Mouse (Mus musculus): Measurements from ENCODE around the gene Nrxn2. TPM values are rescaled to one million over a fixed set of nuclear protein-coding genes. Genes with fewer than 3 reads are reported as not detected.
A peak's percentile ranks its signal among the peaks of the same experiment; 100 is the strongest.

Nrxn2 gene
- polyA plus RNA-seq, 1 experiment from 2014 or later, result 2.5 TPM

- H3K36me3 ChIP-seq (ENCODE audit: control insufficient read depth, insufficient read depth, low read length), result no peaks in the 10 kb centered on the region
- peak overlapping the region; percentile 82 for H3K4me2 ChIP-seq (replicated peaks; ENCODE audit: low read depth, low read length)
- peaks cover 5% of the 10 kb centered on the region; the same call in 1 of the 2 replicates for H3K27me3 ChIP-seq (ENCODE audit: control insufficient read depth, insufficient read depth, low read length)
- 10% methylated on average over 13 of the region's 13 CpGs for WGBS
- H3K4me1 ChIP-seq (ENCODE audit: control insufficient read depth, insufficient read depth, low read length), result peaks cover 14% of the 10 kb centered on the region; the same call in 1 of the 2 replicates
- H3K4me3 ChIP-seq (ENCODE audit: low read depth, low read length), result peak overlapping the region; percentile 42
- H3K9me3 ChIP-seq (ENCODE audit: control insufficient read depth, low read depth, low read length), result no peaks in the 10 kb centered on the region
- H3K9ac ChIP-seq (replicated peaks; ENCODE audit: low read depth, low read length), result no peak overlapping the region
- no peak overlapping the region for H3K27ac ChIP-seq (ENCODE audit: low read length)
- ATAC-seq (ENCODE audit: insufficient number of reproducible peaks, insufficient read depth, low FRiP score, low read depth), result no peak
These were observed 114.1 kb downstream of the Nrxn2 start for GRCm38 (mm10) chr19:6532656-6533055.

- H3K4me3 ChIP-seq (ENCODE audit: low read depth, low read length), result no peak overlapping the region
- no peak for ATAC-seq (ENCODE audit: insufficient number of reproducible peaks, insufficient read depth, low FRiP score, low read depth)
These were observed 115.0 kb downstream of the Nrxn2 start for GRCm38 (mm10) chr19:6533290-6534117.

DNA sequence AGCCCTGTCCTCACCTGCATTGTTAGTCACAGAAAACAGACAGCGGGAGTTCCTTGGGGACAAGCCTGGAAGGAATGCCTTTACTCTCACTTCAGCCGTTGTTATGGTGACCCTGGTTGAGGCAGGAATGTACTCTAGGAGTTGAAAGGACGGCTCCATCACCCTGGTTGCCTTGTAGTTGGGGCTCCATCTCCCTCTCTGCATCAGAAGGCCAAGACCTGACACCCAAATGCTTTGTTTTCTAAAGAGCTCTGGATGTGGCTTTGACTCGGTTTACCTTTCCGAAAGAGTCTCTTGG is 115.5 kb downstream of the Nrxn2 start:
- WGBS, result 56% methylated on average over 5 of the region's 5 CpGs
- Histone ChIP-seq H3K27me3 (ENCODE audit: control insufficient read depth, insufficient read depth, low read length) (peaks cover 5% of the 10 kb centered on the region; the same call in 1 of the 2 replicates), H3K4me1 (ENCODE audit: control insufficient read depth, insufficient read depth, low read length) (peaks cover 14% of the 10 kb centered on the region; the same call in 1 of the 2 replicates), H3K9me3 (ENCODE audit: control insufficient read depth, low read depth, low read length) (no peaks in the 10 kb centered on the region), H3K4me3 (ENCODE audit: low read depth, low read length) (no peak overlapping the region), H3K9ac (replicated peaks; ENCODE audit: low read depth, low read length) (no peak overlapping the region), H3K4me2 (replicated peaks; ENCODE audit: low read depth, low read length) (no peak overlapping the region), H3K36me3 (ENCODE audit: control insufficient read depth, insufficient read depth, low read length) (no peaks in the 10 kb centered on the region), H3K27ac (ENCODE audit: low read length) (peak overlapping the region; percentile 58; the same call in 1 of the 2 replicates)
- ATAC-seq (ENCODE audit: insufficient number of reproducible peaks, insufficient read depth, low FRiP score, low read depth), result no peak

More at GRCm38 (mm10) chr19:6533290-6534117, 115.0 kb downstream of the Nrxn2 start:
- Histone ChIP-seq H3K27ac (ENCODE audit: low read length) (peak overlapping the region; percentile 58; the same call in 1 of the 2 replicates), H3K4me1 (ENCODE audit: control insufficient read depth, insufficient read depth, low read length) (peaks cover 14% of the 10 kb centered on the region; the same call in 1 of the 2 replicates), H3K27me3 (ENCODE audit: control insufficient read depth, insufficient read depth, low read length) (peaks cover 5% of the 10 kb centered on the region; the same call in 1 of the 2 replicates), H3K9me3 (ENCODE audit: control insufficient read depth, low read depth, low read length) (no peaks in the 10 kb centered on the region), H3K36me3 (ENCODE audit: control insufficient read depth, insufficient read depth, low read length) (no peaks in the 10 kb centered on the region), H3K9ac (replicated peaks; ENCODE audit: low read depth, low read length) (no peak overlapping the region), H3K4me2 (replicated peaks; ENCODE audit: low read depth, low read length) (no peak overlapping the region)
- WGBS, result 69% methylated on average over 11 of the region's 11 CpGs

DNA sequence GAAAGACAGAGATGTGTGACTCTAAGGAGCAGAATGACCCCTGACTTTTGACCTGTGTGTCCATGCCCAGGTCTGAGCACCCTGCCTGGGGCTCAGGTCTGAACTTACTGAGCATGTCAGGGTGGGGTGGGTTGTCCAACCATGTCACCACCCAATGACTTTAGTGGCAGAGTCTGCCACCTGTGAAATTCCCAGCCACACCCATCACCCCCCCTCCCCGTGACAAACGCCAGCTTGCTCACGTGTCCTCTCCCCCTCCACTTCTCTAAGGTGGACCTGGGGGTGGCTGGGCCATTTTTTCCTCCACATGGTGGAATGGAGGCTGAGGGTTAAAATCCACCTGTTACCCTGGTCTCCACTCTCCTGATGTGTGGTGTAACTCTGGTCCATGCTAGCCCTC is 117.7 kb downstream of the Nrxn2 start:
- Histone ChIP-seq H3K27ac (ENCODE audit: low read length) (no peak overlapping the region), H3K4me1 (ENCODE audit: control insufficient read depth, insufficient read depth, low read length) (peaks cover 11% of the 10 kb centered on the region; the same call in 1 of the 2 replicates), H3K4me2 (replicated peaks; ENCODE audit: low read depth, low read length) (no peak overlapping the region), H3K9ac (replicated peaks; ENCODE audit: low read depth, low read length) (no peak overlapping the region), H3K9me3 (ENCODE audit: control insufficient read depth, low read depth, low read length) (no peaks in the 10 kb centered on the region), H3K36me3 (ENCODE audit: control insufficient read depth, insufficient read depth, low read length) (no peaks in the 10 kb centered on the region), H3K27me3 (ENCODE audit: control insufficient read depth, insufficient read depth, low read length) (peaks cover 5% of the 10 kb centered on the region; the same call in 1 of the 2 replicates), H3K4me3 (ENCODE audit: low read depth, low read length) (no peak overlapping the region)
- 60% methylated on average over 3 of the region's 3 CpGs for WGBS
- ATAC-seq (ENCODE audit: insufficient number of reproducible peaks, insufficient read depth, low FRiP score, low read depth), result no peak

- ATAC-seq (ENCODE audit: insufficient number of reproducible peaks, insufficient read depth, low FRiP score, low read depth), result no peak
- no peak overlapping the region for H3K4me3 ChIP-seq (ENCODE audit: low read depth, low read length)
- H3K4me1 ChIP-seq (ENCODE audit: control insufficient read depth, insufficient read depth, low read length), result peaks cover 8% of the 10 kb centered on the region; the same call in 1 of the 2 replicates
- peaks cover 3% of the 10 kb centered on the region; the same call in 1 of the 2 replicates for H3K27me3 ChIP-seq (ENCODE audit: control insufficient read depth, insufficient read depth, low read length)
- no peaks in the 10 kb centered on the region for H3K9me3 ChIP-seq (ENCODE audit: control insufficient read depth, low read depth, low read length)
- 64% methylated on average over 6 of the region's 6 CpGs for WGBS
- no peak overlapping the region for H3K27ac ChIP-seq (ENCODE audit: low read length)
- no peak overlapping the region for H3K9ac ChIP-seq (replicated peaks; ENCODE audit: low read depth, low read length)
- H3K36me3 ChIP-seq (ENCODE audit: control insufficient read depth, insufficient read depth, low read length), result no peaks in the 10 kb centered on the region
- no peak overlapping the region for H3K4me2 ChIP-seq (replicated peaks; ENCODE audit: low read depth, low read length)
These were observed 118.2 kb downstream of the Nrxn2 start for GRCm38 (mm10) chr19:6536696-6537095.

- Histone ChIP-seq H3K4me1 (ENCODE audit: control insufficient read depth, insufficient read depth, low read length) (0 out of 2 replicates have a peak, but pooled peaks cover under 1% of the 10 kb centered on the region), H3K36me3 (ENCODE audit: control insufficient read depth, insufficient read depth, low read length) (no peaks in the 10 kb centered on the region), H3K4me2 (replicated peaks; ENCODE audit: low read depth, low read length) (no peak overlapping the region), H3K4me3 (ENCODE audit: low read depth, low read length) (no peak overlapping the region), H3K9me3 (ENCODE audit: control insufficient read depth, low read depth, low read length) (no peaks in the 10 kb centered on the region), H3K27ac (ENCODE audit: low read length) (no peak overlapping the region), H3K9ac (replicated peaks; ENCODE audit: low read depth, low read length) (no peak overlapping the region), H3K27me3 (ENCODE audit: control insufficient read depth, insufficient read depth, low read length) (no peaks in the 10 kb centered on the region)
- ATAC-seq (ENCODE audit: insufficient number of reproducible peaks, insufficient read depth, low FRiP score, low read depth), result no peak
- 70% methylated on average over 8 of the region's 8 CpGs for WGBS
These were observed 119.0 kb downstream of the Nrxn2 start for GRCm38 (mm10) chr19:6537526-6537925.

DNA sequence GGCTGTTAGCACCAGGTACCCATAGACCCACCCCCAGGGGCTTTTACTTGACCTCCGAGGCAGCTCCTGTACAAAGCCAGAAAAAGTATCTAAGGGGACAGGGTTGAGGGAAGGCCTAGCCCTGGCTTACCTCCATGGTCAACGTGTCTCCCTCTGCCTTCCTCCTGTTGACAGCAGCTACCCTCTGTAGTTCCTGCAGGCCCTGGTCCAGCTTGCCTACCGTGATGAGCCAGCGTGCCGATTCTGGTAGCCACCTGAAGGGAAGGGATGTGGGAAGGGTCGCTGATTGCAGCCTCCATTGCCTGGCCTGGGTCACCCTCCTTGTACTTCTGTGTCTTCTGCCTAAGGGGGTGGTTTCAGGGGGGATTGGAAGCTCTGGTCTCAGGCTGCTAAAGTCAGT is 120.0 kb downstream of the Nrxn2 start:
- 83% methylated on average over 6 of the region's 6 CpGs for WGBS
- no peak for ATAC-seq (ENCODE audit: insufficient number of reproducible peaks, insufficient read depth, low FRiP score, low read depth)

GRCm38 (mm10) chr19:6539592-6539991 is 121.1 kb downstream of the Nrxn2 start:
- Histone ChIP-seq H3K27ac (ENCODE audit: low read length) (no peak overlapping the region), H3K9ac (replicated peaks; ENCODE audit: low read depth, low read length) (no peak overlapping the region), H3K4me3 (ENCODE audit: low read depth, low read length) (no peak overlapping the region), H3K27me3 (ENCODE audit: control insufficient read depth, insufficient read depth, low read length) (no peaks in the 10 kb centered on the region), H3K36me3 (ENCODE audit: control insufficient read depth, insufficient read depth, low read length) (no peaks in the 10 kb centered on the region), H3K9me3 (ENCODE audit: control insufficient read depth, low read depth, low read length) (no peaks in the 10 kb centered on the region), H3K4me1 (ENCODE audit: control insufficient read depth, insufficient read depth, low read length) (no peaks in the 10 kb centered on the region), H3K4me2 (replicated peaks; ENCODE audit: low read depth, low read length) (no peak overlapping the region)
- no peak for ATAC-seq (ENCODE audit: insufficient number of reproducible peaks, insufficient read depth, low FRiP score, low read depth)
- 79% methylated on average over 4 of the region's 4 CpGs for WGBS

More for the DNA sequence above, 120.0 kb downstream of the Nrxn2 start:
- Histone ChIP-seq H3K27me3 (ENCODE audit: control insufficient read depth, insufficient read depth, low read length) (no peaks in the 10 kb centered on the region), H3K4me3 (ENCODE audit: low read depth, low read length) (no peak overlapping the region), H3K36me3 (ENCODE audit: control insufficient read depth, insufficient read depth, low read length) (no peaks in the 10 kb centered on the region), H3K27ac (ENCODE audit: low read length) (no peak overlapping the region), H3K4me2 (replicated peaks; ENCODE audit: low read depth, low read length) (no peak overlapping the region), H3K4me1 (ENCODE audit: control insufficient read depth, insufficient read depth, low read length) (no peaks in the 10 kb centered on the region), H3K9ac (replicated peaks; ENCODE audit: low read depth, low read length) (no peak overlapping the region), H3K9me3 (ENCODE audit: control insufficient read depth, low read depth, low read length) (no peaks in the 10 kb centered on the region)

Measured in stomach, embryonic 14.5 days (tissue).